Comparison of ENCODE assay signal across 9 mouse cellular contexts in genomic region chr7:62231120-62231574, GRCm38 (mm10).
A peak's percentile ranks its signal among the peaks of the same experiment; 100 is the strongest.
DNase-seq lines count a peak whose midpoint lies in the region; ATAC-seq and TF ChIP-seq lines count a peak whose summit lies in the region.
"Had no signal": no experiment of that assay in that cellular context is flagged by ENCODE, and none has a peak within 500 bp of the region (broad histone marks: within the 10 kb centered on the region; RNA-seq: fewer than 3 reads in every experiment).

No protein-coding gene starts in this region.

- H3K9me3 ChIP-seq in heart, embryonic 14.5 days (ENCODE audit: control insufficient read depth, low read length), result no peaks in the 10 kb centered on the region
- H3K9me3 ChIP-seq in intestine, embryonic 15.5 days, result no peaks in the 10 kb centered on the region
- H3K9me3 ChIP-seq: liver, embryonic 15.5 days had no signal

- peak overlapping the region; percentile 52 for H3K4me2 ChIP-seq in heart, embryonic 14.5 days (ENCODE audit: low read length)
- H3K4me2 ChIP-seq in intestine, embryonic 15.5 days (replicated peaks), result peak overlapping the region; percentile 42
- H3K4me2 ChIP-seq: liver, embryonic 15.5 days had no signal

- intact Hi-C loops in heart, adult 2 months (cut with DNase I), result no loop called here

- no peak for DNase-seq in heart, adult 2 months
- DNase-seq in MN1 (ENCODE audit: low spot score), result peak; percentile 86
- DNase-seq in embryo, embryonic 9.5 days (ENCODE audit: extremely low spot score), result peak; percentile 78
- peak; percentile 70 for DNase-seq in neural tube, embryonic 10.5 days (ENCODE audit: extremely low spot score, low spot score)
- DNase-seq in urinary bladder, postnatal 10 days (ENCODE audit: low spot score), result no peak
- DNase-seq in urinary bladder, adult 2 months (ENCODE audit: low spot score), result no peak

- ATAC-seq in heart, embryonic 14.5 days (ENCODE audit: insufficient number of reproducible peaks, insufficient read depth, low FRiP score, low read depth), result peak; percentile 78
- peak; percentile 91 for ATAC-seq in intestine, embryonic 15.5 days

- WGBS in heart, embryonic 14.5 days, result 8% methylated on average over 13 of the region's 13 CpGs
- WGBS in heart, adult 2 months, result 17% methylated on average over 13 of the region's 13 CpGs
- WGBS in intestine, embryonic 15.5 days, result 11% methylated on average over 13 of the region's 13 CpGs

- H3K36me3 ChIP-seq in heart, embryonic 14.5 days (ENCODE audit: control insufficient read depth, insufficient read depth, low read length), result no peaks in the 10 kb centered on the region
- H3K36me3 ChIP-seq in heart, adult 2 months (ENCODE audit: control insufficient read depth, insufficient read depth, low read length), result no peaks in the 10 kb centered on the region
- H3K36me3 ChIP-seq in intestine, embryonic 15.5 days, result no peaks in the 10 kb centered on the region
- H3K36me3 ChIP-seq: liver, embryonic 15.5 days had no signal

- no peak for TF ChIP-seq POLR2A in heart, adult 2 months (IDR thresholded peaks at IDR 0.05; ENCODE audit: insufficient read depth, low read depth, low read length)

- TF ChIP-seq CTCF in heart, adult 2 months (IDR thresholded peaks at IDR 0.05), result no peak

- H3K4me3 ChIP-seq in heart, embryonic 14.5 days (ENCODE audit: control insufficient read depth in 1 of 2, insufficient read depth in 1 of 2, low read depth in 1 of 2, low read length in 2 of 2), result peak overlapping the region; percentile 18 to 26
- H3K4me3 ChIP-seq in heart, adult 2 months, result no peak overlapping the region
- H3K4me3 ChIP-seq in intestine, embryonic 15.5 days (replicated peaks), result peak overlapping the region; percentile 22
- H3K4me3 ChIP-seq: liver, embryonic 15.5 days had no signal

- peaks cover 0 to 2% of the 10 kb centered on the region in 2 experiments; a peak in 1 of 4 replicates for H3K4me1 ChIP-seq in heart, embryonic 14.5 days (ENCODE audit: control insufficient read depth in 2 of 2, insufficient read depth in 2 of 2, low read length in 2 of 2)
- no peaks in the 10 kb centered on the region for H3K4me1 ChIP-seq in heart, adult 2 months (ENCODE audit: control insufficient read depth, insufficient read depth, low read length)
- no peaks in the 10 kb centered on the region for H3K4me1 ChIP-seq in intestine, embryonic 15.5 days (replicated peaks)
- H3K4me1 ChIP-seq: liver, embryonic 15.5 days had no signal

- no peaks in the 10 kb centered on the region for H3K79me2 ChIP-seq in heart, adult 2 months (replicated peaks; ENCODE audit: control insufficient read depth, insufficient read depth, low read length)

- no peak overlapping the region for H3K9ac ChIP-seq in heart, embryonic 14.5 days (ENCODE audit: low read length)
- H3K9ac ChIP-seq in heart, adult 2 months (ENCODE audit: low read depth, low read length), result no peak overlapping the region
- H3K9ac ChIP-seq in intestine, embryonic 15.5 days, result no peak overlapping the region
- H3K9ac ChIP-seq: liver, embryonic 15.5 days had no signal

- peak overlapping the region in 1 of 2 experiments; percentile 43; a peak in 1 of 4 replicates for H3K27ac ChIP-seq in heart, embryonic 14.5 days (replicated peaks in 1 of 2; ENCODE audit: control insufficient read depth in 1 of 2, insufficient read depth in 1 of 2, low read depth in 2 of 2, low read length in 2 of 2)
- no peak overlapping the region for H3K27ac ChIP-seq in heart, adult 2 months
- H3K27ac ChIP-seq in intestine, embryonic 15.5 days, result no peak overlapping the region
- H3K27ac ChIP-seq: liver, embryonic 15.5 days had no signal

- TF ChIP-seq EP300 in heart, adult 2 months (IDR thresholded peaks at IDR 0.05; ENCODE audit: insufficient read depth, low read depth, low read length), result no peak

- no peaks in the 10 kb centered on the region for H3K27me3 ChIP-seq in heart, embryonic 14.5 days (ENCODE audit: control insufficient read depth, insufficient read depth, low read length)
- no peaks in the 10 kb centered on the region for H3K27me3 ChIP-seq in heart, adult 2 months (ENCODE audit: control insufficient read depth, insufficient read depth, low read length)
- H3K27me3 ChIP-seq in intestine, embryonic 15.5 days (replicated peaks), result no peaks in the 10 kb centered on the region
- H3K27me3 ChIP-seq: liver, embryonic 15.5 days had no signal

Comparison
In these comparisons a context has a peak if more than half of its experiments do, and no peak if none do; other contexts are left out.
1. DNase-seq: peak in MN1 (single experiment), embryo, embryonic 9.5 days (single experiment) and neural tube, embryonic 10.5 days (single experiment); none in heart, adult 2 months (0 of 2), urinary bladder, postnatal 10 days (single experiment) and urinary bladder, adult 2 months (single experiment).